Mouse (Mus musculus) pancreas, adult 10 weeks (tissue): Measurements from ENCODE around the gene Cstf2t. TPM values are rescaled to one million over a fixed set of nuclear protein-coding genes. Genes with fewer than 3 reads are reported as not detected.

Experiments used
- polyA plus RNA-seq: library from polyadenylated mRNA; stranded (reverse); fragments of 350-450 nt; fragmentation: Illumina TruSeq; extraction: RNeasy Lipid Tissue Mini Kit (QIAGEN cat#74804); gene quantifications from one replicate; pipeline ENCODE4 v1.2.3, GENCODE M21; 2015; ENCODE audit warnings: low read depth, low replicate concordance; ENCODE audit not compliant: insufficient read depth

Cstf2t gene
- polyA plus RNA-seq = 3.9 TPM

GRCm38 (mm10) chr19:31082662-31083429, at the start of gene Cstf2t:
TSS of gene Cstf2t (plus strand) at chr19:31082837.

